Mouse (Mus musculus) layer of hippocampus, adult 9-11 months (tissue): ENCODE data around the gene Stx12.

ENCODE experiments used
- DNase-seq: peaks from one replicate; pipeline ENCODE4 v3.0.0; 2022

The Stx12 gene

DNA sequence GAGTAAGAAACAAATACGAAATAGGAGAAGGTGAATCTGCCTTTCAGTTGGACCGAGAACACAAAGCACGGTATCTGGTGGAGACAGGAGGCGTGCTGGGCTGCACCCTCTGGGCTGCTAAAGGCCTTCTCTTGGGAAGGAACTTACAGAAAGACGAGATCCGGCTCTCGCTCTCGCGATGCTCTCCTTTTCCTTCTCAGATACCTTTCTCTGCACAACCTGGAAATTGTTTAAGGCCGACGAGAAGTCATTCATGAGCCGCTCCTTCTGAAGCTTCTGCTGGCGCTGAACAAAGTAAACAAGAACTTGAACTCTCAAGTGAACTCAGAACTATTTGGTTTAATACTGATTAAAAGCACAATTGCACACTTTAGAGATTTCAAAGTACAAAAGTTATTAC is 21.3 kb downstream of the Stx12 start:
- DNase-seq = no peak

DNA sequence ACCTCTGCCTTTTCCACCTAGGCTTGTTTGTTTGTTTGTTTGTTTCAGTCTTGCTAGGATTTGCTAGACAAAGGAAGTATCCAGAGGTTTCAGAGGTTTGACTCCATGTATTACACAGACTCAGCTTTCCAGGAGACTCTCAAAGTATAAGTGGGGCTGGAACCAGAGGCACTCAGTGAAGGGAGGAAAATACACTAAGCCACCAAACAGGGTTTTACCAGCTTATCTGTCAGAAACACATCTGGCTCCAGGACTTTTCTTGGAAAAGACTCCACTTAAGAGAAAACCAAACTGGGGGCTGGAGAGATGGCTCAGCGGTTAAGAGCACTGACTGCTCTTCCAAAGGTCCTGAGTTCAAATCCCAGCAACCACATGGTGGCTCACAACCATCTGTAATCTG is 23.4 kb downstream of the Stx12 start:
- DNase-seq = no peak

DNA sequence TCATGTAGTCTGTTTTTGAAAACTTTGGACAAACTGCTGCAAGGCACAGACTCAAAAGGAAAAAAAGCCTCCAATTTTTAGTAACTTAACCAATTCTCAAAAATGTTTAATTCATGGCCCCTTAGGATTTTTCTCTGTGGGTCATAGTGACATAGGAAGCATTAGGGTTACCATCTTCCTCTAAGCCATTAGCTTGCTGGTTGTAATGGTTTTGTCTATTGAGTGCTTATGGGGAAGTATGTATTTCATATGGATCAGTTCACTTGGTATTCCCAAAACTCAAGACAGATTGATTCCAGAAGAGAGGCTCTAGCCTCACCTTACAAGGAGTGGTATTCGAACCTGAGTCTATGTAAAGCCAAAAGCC is 40.6 kb downstream of the Stx12 start:
- DNase-seq = no peak

DNA sequence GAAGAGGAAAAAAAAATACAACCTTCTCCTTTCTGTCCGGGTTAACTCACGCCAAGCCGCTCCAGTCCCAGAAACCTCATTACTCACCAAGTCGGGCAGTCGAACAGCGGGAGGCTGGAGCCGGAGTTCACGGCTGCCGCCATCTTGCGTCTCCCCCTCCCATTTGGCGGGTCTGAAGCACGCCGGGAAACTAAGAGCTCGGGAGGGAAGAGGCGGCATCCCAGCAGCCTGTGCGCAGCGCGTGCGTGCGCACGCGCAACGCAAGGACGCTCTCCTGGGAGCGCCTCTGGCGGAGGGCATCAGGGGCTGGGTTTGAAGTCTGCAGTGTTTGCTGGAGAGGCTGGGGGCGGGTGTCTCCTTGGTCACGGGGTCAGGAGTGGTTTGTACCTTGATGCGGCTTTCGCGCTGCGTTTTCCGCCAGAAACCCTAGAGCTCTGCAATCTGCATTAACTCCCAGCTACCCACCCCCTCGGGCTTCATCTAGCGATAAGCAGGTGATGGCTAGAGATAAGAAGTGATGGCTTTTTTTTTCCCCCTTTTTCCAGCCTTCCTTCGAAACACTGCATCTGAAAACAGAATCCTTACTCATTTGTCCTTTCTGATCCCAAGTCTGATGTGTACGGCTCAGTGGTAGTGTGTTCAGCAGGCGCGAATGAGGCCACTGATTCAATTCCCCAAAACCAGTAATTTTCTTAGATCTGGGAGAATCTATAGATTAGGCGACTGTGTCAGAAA is 41.2 kb downstream of the Stx12 start, which contains the start of gene Ppp1r8:
Gene Ppp1r8, minus strand, starts transcription at position 200 of the 735 bp plus-strand sequence.
- peak; percentile 95 for DNase-seq

DNA sequence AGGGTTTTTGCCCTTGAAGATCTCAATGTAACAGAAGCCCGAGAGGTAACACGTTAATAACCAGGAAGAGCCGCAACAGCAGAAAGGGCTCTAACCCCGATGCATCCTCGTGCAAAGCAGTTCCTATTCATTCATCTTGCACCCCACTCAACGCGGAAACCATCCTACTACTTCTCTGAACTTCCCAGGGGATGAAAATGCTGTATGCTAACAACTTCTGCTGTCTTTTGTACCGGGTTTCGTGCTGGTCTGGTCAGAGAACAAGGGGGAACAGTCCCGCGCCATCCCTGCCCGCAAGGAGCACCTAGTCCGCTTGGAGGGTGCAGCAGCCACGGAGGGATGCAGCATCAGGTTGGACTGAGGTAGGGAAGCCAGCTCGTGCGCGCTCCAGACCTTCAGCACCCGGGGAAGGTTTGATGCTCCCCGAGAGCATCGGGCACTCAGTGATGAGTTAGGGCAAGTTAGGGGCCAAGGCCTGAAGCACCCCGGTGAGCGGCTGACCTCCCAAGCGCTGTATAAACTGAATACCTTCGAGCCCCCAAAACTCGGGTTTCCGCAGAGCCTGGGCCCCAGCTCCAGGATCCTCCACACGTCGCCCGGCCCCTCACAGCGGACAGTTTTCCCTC is 41.9 kb downstream of the Stx12 start:
- no peak for DNase-seq

DNA sequence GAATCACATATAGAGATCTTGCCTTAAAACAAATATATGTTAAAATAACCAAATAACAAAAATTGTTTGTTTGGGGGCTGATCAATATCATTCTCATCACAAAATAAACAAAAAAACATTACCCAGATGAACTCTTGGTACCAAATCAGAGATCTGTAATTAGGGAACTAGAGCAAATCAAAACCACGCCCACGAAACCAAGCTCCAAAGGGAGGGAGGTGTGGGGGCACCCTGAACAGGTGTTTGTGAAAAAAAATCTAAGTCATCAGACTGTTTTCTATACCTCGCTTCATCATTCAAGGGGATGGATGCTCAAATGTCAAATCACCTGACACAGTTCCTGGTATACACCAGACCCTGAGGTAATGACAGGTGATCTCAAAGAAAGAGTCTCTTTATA is 42.8 kb downstream of the Stx12 start:
- DNase-seq = no peak

DNA sequence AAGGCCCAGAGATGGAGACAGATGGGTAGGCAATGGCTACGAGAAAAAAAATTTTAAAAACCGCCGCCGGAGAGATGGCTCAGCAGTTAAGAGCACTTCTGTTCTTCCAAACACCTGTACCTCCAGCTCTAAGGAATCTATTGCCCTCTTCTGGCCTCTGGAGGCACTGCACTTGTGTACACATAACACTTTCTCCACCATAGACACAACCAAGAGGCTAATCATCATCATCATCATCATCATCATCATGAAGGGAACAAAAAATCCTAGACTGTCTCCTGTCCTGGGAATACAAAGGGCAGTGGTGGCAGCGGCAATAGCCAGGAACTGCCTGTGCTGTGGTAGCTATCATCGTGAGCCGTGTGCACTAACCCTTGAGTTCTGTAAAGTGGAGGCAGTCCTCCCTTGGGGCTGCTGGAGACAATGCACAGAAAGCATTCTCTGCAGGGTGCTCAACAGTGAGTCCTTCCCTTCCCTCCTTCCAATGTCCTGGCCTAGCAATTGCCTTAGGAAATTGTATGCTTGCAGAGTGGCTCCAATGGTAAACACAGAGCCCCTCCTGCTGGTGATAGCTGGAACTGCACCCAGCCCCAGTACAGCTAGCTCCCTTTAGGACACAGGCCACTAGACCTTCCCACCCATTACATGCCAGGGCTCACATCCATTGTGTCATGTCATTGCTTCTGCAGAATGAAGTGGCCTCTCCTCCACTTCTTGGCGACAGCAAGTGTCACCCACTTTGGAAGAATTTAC is 60.5 kb downstream of the Stx12 start:
- peak; percentile 47 for DNase-seq

DNA sequence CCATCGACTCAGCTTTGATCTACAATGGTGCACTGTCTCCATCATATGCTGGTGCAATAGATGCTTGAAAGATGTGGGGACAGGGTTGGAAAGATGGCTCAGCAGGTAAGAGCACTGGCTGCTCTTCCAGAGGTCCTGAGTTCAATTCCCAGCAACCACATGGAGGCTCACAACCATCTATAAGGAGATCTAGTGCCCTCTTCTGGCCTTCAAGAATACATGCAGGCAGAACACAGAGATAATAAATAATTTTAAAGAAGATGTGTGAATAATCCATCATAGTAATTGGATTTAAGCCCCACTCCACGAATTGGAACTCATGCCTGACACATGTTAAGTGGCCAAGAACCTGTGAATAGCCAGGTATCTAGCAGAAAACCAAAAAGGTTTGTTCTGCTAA is 65.9 kb downstream of the Stx12 start:
- DNase-seq = no peak

DNA sequence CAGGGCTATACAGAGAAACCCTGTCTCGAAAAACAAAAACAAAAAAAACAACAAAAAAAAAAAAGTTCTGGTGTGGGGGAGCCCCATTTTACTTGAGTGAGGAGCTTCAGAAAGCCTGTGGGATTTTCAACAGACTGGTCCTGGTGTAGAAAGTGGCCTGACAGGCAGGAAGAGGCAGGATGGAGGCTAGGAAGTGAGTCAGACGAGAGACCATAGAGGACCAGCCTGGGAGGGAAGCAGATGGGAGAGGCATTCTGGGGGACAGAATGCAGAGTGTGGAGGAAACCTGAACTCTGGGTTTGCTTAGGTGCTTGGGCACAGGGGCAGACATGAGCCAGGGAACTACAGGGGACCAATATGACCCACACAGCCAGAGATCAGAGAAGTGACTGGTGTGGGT is 67.5 kb downstream of the Stx12 start:
- no peak for DNase-seq

DNA sequence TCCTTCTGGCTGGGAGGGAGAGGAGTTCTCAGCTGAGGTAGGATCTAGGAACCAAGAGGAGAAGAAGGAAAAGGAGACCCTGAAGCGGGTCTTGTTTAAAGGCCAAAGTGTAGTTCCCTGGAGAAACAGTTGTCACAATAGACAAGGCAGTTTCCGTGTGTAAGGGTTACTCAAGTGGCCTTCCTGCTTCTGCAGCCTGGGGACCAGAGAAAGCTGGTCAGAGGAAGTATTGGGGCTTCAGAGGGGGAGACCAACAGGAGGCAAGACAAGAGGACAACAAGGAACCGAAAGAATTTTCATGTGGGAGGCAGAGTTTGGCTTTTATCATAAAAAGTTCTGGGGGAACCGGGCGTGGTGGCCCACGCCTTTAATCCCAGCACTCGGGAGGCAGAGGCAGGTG is 67.9 kb downstream of the Stx12 start:
- DNase-seq = peak; percentile 27

DNA sequence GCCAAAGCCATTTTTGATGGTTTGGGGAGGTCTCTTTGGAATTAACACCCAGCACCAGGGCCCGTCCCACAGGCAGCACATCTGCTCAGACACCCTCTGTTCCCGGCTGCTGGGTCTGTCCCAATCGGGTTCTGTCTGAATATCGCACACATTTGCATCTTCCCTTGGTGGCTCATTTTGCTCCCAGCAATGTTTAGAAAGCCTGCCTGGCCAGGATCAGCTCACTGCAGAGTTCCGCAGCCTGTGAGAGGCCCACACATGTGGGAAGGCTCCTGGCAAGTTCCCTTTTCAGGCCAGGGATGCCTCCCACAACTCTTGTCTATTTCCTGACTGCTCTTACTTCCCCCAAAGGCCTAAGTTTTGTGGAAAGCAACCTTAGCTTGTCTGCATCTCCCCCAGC is 74.7 kb downstream of the Stx12 start:
- peak; percentile 73 for DNase-seq

DNA sequence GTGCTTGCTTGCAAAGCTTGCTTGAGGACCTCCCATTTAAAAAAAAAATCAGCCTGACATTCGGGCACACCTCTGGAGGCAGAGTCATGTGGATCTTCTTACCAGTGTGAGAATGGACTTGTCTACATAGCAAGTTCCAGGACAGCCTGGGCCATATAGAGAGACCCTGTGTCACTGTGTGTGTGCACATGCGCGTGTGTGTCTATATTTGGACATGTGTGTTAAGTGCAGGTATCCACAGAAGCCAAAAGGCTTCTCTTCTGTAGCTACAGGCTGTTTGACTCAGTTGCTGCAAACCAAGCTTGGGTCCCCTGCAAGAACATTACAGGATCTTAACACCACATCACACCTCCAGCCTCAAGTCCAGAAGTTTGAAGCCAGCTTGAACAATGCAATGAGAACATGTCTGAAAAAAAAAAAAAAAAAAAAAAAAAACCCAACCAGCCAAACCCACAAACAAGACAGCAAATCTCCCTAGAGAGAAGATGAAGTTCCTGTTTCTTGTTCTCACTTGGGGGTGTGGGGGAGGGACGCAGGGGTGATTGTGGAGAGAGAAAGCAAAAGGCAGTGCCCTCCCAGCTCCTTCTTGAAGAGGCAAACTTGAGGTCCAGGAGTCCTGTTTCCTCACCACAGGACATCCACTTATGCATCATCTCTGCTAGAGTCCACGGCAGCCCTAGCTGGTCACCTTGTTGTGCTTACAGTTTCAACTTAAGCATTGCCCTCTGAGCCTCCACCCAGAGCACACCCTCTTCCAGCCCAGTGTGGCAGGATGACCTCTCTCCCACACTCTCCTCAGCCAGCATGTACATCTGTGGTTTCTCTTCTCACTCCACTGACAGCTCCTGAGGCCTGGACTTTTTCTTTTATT is 76.3 kb downstream of the Stx12 start:
- peak; percentile 28 for DNase-seq

DNA sequence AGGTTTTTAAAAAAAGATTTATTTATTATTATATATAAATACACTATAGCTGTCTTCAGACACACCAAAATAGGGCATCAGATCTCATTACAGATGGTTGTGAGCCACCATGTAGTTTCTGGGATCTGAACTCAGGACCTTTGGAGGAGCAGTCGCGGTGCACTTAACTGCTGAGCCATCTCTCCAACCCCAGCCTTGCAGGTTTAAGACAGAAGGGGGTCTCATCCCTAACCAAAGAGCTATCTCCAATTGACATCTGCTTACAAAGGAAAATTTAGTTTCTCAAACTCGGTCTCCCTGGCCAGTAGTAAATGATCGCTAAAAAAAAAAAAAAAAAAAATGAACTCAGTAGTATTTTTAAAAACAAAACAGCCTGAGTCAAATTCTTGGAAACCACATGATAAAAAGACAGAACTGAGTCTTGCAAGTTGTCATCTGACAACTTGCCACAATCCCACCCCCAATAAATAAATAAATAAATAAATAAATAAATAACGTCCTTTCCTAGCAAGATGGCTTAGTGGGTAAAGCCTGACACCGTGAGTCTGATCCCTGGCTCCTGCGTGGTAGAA is 77.6 kb downstream of the Stx12 start:
- no peak for DNase-seq

DNA sequence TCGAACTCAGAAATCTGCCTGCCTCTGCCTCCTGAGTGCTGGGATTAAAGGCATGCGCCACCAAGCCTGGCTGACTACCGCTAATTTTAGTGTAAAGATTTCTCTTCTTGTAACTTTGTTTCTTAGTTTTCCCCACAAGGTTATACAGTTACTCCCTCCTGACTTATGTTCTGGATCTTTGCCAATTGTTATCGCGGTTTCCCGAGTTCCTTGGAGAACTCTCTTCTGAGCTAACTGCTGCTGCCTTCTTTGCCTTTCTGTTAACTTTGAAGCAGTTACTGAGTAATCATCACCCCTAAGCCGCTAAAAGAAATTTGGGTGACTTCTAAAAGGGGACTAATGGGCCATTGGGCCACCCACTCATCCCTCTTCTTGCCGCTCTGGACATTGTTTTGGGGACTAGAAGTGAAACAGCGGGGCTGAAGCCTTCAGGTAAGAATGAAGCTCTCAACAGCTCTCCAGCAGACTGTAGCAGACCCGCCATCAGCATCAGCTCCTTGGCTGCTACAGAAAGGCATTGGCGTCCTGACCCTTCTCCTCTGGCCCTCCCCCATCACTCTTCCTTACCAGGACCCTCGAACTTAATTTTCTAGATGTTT is 78.6 kb downstream of the Stx12 start:
- DNase-seq = no peak

DNA sequence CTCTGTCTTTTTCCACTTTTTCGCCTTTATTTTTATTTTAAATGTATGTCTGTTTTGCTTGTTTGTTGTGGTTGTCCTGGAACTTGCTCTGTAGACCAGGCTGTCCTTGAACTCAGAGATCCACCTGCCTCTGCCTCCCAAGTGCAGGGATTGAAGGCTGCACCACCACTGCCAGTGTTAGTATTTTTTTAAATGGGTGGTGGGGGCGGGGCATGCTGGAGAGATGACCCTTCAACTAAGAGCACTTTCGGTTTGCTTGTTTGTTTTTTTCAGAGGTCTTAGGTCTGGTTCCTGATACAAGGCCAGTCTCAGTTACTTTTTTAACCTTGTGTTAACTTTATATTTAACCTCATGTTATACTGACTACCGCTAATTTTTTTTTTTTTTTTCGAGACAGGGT is 79.2 kb downstream of the Stx12 start:
- no peak for DNase-seq

DNA sequence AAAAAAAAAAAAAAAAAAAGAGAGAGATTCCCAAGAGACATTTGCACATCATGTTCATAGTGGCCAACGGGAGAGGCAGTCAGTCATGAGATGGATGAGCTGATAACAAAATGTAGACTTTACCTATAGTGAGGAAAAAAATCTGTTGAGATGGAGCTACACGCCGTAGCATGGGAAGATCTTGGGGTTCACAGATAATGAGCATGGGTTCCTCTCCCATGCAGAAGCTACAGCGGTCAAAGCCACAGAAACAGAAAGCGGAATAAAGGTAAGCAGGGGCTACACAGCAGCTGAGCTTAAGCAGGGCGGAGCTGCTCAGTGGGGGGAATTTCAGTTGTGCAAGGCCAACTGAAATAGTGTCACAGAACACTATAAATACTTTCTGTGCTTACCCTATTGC is 80.0 kb downstream of the Stx12 start:
- DNase-seq = peak; percentile 55

DNA sequence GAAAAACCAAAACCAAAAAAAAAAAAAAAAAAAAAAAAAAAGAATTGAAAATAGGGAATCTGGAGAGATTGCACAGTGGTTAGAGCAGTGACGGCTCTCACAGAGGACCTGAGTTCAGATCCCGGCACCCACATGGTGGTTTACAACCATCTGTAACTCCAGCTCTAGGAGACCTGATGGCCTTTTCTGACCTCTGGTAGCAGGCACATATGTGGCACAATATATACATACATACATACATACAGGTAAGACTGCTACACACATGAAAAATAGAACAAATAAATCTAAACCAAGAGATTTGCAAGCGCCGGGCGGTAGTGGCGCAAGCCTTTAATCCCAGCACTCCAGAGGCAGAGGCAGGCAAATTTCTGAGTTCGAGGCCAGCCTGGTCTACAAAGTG is 80.4 kb downstream of the Stx12 start:
- no peak for DNase-seq
